Mouse (Mus musculus): ENCODE measurements at regions not wholly inside any gene's neighbourhood (a gene's known extent, or its start where the extent isn't known, plus 50 kb on each side); places are given as distances from the start of the nearest gene placed in this dataset.

- no peak for DNase-seq (ENCODE audit: low spot score in 2 of 2)
Observed at GRCm38 (mm10) chr14:105056171-105056570, 121.0 kb downstream of the Rbm26 start.

- no peak for DNase-seq (ENCODE audit: low spot score in 2 of 2)
Observed at GRCm38 (mm10) chr14:105038798-105039197, 138.3 kb downstream of the Rbm26 start.

GRCm38 (mm10) chr14:105034712-105035377 lies 142.3 kb downstream of the Rbm26 start:
- DNase-seq (ENCODE audit: low spot score in 2 of 2): no peak

GRCm38 (mm10) chr14:105019971-105020370 lies 157.2 kb downstream of the Rbm26 start:
- DNase-seq (ENCODE audit: low spot score in 2 of 2): no peak

GRCm38 (mm10) chr14:105016089-105016846 lies 160.9 kb downstream of the Rbm26 start:
- no peak for DNase-seq (ENCODE audit: low spot score in 2 of 2)

GRCm38 (mm10) chr14:105015278-105015677 lies 161.8 kb downstream of the Rbm26 start:
- DNase-seq (ENCODE audit: low spot score in 2 of 2): no peak

GRCm38 (mm10) chr14:105010742-105011141 lies 166.4 kb downstream of the Rbm26 start:
- no peak for DNase-seq (ENCODE audit: low spot score in 2 of 2)

GRCm38 (mm10) chr14:105008331-105008730 lies 168.8 kb downstream of the Rbm26 start:
- DNase-seq (ENCODE audit: low spot score in 2 of 2): no peak

GRCm38 (mm10) chr14:104994066-104994465 lies 183.1 kb downstream of the Rbm26 start:
- DNase-seq (ENCODE audit: low spot score in 2 of 2): no peak

GRCm38 (mm10) chr14:104966046-104966445 lies 211.1 kb downstream of the Rbm26 start:
- DNase-seq (ENCODE audit: low spot score in 2 of 2): no peak

- no peak for DNase-seq (ENCODE audit: low spot score in 2 of 2)
Observed at GRCm38 (mm10) chr14:104943450-104943849, 233.7 kb downstream of the Rbm26 start.

- DNase-seq (ENCODE audit: low spot score in 2 of 2): no peak
Observed at GRCm38 (mm10) chr14:104939961-104940360, 237.2 kb downstream of the Rbm26 start.

- DNase-seq (ENCODE audit: low spot score in 2 of 2): no peak
Observed at GRCm38 (mm10) chr14:104937083-104937864, 239.9 kb downstream of the Rbm26 start.

- no peak for DNase-seq (ENCODE audit: low spot score in 2 of 2)
Observed at GRCm38 (mm10) chr14:104935956-104936355, 241.2 kb downstream of the Rbm26 start.

GRCm38 (mm10) chr14:104905706-104906105 lies 271.4 kb downstream of the Rbm26 start:
- no peak for DNase-seq (ENCODE audit: low spot score in 2 of 2)

GRCm38 (mm10) chr14:104902120-104903027 lies 274.8 kb downstream of the Rbm26 start:
- no peak for DNase-seq (ENCODE audit: low spot score in 2 of 2)

- DNase-seq (ENCODE audit: low spot score in 2 of 2): no peak
Observed at GRCm38 (mm10) chr14:104901072-104901471, 276.1 kb downstream of the Rbm26 start.

GRCm38 (mm10) chr14:104871203-104871602 lies 305.9 kb downstream of the Rbm26 start:
- no peak for DNase-seq (ENCODE audit: low spot score in 2 of 2)

GRCm38 (mm10) chr14:104867540-104867939 lies 309.6 kb downstream of the Rbm26 start:
- no peak for DNase-seq (ENCODE audit: low spot score in 2 of 2)

- DNase-seq (ENCODE audit: low spot score in 2 of 2): no peak
Observed at GRCm38 (mm10) chr14:104863881-104864280, 313.2 kb downstream of the Rbm26 start.

GRCm38 (mm10) chr14:104855913-104856312 lies 321.2 kb downstream of the Rbm26 start:
- DNase-seq (ENCODE audit: low spot score in 2 of 2): no peak
